Mouse (Mus musculus): ENCODE results near the gene Pde11a.
"Not testable (repeated sequence)": the region's sequence is repeated elsewhere in the genome, so short reads cannot be mapped to it uniquely, and the experiment has no call there.

Pde11a gene

DNA sequence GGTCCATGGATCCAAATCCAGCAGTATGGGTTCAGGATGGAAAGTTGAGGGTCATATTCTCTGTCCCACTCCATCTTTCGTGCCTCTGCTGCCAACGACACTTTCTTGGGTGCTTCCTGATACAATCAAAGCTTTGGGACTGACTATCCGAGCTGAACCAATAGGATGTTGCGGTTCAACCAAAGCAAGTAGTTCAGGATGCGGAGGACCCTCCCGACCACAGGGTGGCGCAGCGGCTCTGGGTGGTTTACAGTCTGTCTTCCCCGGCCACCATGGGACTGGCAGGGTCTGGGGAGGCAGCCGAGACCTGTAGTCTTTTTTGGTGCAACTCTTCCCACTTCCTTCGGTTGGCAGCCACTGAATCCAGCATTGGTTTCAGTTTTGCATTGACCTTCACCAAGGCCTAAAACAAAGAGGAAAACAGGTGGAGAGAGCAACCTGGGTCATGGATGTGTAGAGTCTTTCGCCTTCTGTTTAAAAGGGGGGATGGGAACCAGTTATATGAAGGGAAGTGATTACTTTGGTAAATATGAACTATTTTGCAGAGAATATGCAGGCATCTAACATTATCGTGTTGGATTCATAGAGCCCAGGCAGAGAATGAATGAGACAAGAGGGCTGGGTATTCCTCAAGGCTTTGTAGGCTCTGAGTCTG, 347.6 kb downstream of the Pde11a start:
- peak; percentile 30 to 51 for DNase-seq (ENCODE audit: low spot score in 2 of 2)

DNA sequence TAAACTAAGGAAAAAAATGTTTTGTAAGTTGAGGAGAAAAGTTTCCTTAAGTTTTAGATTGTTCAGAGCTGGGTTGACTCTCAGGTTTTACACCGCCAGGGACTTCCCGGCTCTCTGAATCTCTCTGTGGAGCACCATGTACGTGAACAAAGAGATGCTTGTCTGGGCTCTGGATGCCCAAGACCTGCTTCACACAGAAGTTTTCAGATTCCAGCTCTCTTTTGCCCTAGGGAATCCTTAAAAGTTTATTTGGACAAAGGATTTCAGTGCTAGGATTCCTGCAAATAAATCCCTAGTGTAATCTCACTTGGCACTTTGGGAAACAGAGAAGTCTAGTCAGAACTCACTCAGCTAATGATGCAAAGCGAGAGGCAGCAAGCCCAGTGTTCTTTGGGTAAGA, 348.9 kb downstream of the Pde11a start:
- no peak for DNase-seq (ENCODE audit: low spot score in 2 of 2)

DNA sequence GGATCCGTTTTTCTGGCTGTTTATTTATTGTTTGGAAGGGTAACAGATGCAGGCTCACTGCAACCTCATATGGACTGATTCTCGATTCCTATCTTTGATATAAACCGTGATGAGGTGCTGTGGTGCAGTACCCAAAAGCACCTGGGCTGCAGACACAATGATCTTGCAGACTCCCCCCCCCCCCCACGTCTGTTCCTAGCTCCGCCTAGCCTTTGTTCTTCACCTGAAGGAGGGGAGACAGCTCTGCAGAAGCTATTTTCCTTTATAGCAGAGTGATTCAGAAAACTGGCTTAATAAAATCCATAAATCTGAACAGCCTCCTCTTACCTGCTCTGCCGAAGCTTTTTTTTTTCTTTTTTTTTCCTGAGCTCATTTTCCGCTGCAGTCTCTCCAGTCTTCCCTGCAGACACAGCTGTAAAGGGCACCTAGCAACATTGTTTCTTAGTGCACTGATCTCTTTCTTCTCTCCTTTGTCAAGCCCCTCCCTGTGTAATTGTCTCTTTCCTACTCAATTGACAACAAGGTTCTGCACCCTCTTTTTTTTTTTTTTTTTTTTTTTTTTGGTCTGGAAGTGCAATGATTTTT, 349.7 kb downstream of the Pde11a start:
- no peak for DNase-seq (ENCODE audit: low spot score in 2 of 2)

DNA sequence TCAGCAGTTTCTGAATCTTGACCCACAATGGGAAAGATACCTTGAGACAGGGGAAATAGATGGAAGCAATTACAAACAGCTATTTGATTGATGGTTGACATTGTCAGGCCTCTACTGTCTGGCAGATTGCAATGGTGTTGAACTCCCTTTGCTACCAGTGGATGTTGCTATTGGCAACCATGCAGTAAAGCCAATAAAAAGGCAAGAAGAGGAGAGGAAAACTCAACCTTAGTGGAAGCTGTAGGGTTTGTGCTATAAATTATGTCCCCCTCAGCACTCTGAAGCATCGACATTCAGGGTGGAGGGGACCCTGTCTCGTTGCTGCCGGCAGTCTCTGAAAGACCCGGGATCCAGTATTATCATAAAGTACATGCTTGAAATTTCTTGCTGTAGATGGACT, 350.2 kb downstream of the Pde11a start:
- no peak for DNase-seq (ENCODE audit: low spot score in 2 of 2)

GRCm38 (mm10) chr2:75987739-75988138, 350.8 kb downstream of the Pde11a start:
- no peak for DNase-seq (ENCODE audit: low spot score in 2 of 2)

DNA sequence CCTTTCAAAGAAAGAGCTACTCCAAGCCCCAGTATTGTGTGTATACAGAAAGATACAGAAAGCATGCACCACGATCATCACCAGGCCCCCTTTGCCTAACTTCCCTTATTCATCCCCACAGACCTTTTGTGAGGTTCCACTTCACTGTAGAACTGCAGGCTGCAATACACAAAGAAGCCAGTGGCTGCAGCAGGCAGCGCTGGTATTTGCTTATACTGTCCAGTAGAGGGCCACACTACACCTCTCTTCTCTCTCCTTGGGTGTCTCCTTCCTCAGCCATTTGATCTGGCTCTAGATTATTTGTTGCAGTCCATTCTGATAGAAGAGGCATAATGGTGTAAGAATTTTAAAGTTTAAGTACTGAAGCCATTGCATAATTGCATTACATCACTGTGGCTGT, 353.4 kb downstream of the Pde11a start:
- DNase-seq (ENCODE audit: low spot score in 2 of 2): peak; percentile 24 to 54

DNA sequence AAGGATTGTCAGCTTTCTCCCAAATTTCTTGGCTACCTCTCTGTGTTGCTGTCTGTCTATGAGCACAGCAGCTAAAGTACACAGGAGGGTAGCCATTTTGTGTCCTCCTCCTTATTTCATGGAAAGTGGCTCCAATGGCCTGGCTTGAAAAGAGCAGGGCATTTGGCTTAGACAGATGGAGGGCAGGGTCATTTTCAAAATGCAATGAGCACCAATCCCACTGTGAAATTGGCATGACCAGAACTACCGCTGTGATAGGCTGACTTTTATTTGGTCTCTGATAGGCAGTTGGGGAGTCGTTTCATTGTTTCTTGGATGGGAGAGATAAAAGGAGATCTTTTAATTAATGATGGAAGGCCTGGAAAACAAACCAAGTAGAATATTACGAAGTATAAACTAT, 354.7 kb downstream of the Pde11a start:
- DNase-seq (ENCODE audit: low spot score in 2 of 2): no peak

DNA sequence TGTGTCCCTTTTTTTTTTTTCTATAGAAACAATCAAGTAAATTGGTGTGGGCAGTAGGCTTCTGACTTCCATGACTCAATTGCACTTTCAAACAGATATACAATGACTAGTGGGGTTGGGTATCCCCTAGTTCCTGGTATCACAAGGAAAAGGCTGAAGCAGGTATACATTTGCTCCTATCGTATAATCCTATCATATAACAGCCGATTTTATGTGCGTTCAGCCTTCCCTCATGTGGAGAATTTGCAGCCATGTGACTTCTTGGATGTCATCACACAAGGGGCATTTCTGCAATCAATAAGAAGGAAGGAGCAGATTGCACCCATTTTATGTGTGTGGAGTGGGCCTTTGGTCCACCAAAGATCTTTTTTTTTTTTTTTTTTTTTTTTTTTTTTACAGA, 355.5 kb downstream of the Pde11a start:
- DNase-seq (ENCODE audit: low spot score in 2 of 2): no peak

GRCm38 (mm10) chr2:75982626-75983025, 355.9 kb downstream of the Pde11a start:
- no peak for DNase-seq (ENCODE audit: low spot score in 2 of 2)

DNA sequence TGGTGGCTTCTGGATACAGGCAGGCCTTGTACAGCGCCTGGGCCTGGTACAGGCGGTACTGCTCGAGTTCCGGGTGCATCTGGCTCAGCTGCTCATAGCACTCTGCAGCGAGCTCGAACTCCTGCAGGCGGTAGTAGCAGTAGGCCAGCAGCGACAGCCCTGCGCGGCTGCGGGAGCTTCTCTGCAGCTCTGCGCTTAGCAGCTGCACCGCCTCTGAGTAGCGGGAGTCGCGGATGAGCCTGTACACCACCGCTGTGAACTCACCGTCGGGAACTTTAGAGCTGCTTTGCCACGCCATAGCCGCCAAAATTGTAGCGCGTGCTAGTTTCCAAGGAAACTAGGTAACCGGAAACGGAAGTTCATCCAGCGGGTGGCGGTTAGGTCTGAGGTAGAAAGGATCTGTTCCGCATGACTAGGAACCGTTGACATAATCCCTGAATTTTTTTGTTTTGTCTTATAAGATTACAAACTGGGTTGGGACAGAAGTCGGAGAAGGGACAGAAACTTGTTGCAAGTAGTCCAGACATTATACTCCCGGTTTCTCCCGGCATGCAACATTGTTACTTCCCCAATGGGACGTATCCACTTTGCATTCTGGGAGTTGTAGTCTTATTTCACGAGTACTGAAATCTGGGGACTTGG, 357.0 kb downstream of the Pde11a start, which contains the start of gene Ttc30a1:
TSS of gene Ttc30a1 (minus strand) at position 528 of the 642 bp plus-strand sequence.
- peak; percentile 73 to 74 for DNase-seq (ENCODE audit: low spot score in 2 of 2)

DNA sequence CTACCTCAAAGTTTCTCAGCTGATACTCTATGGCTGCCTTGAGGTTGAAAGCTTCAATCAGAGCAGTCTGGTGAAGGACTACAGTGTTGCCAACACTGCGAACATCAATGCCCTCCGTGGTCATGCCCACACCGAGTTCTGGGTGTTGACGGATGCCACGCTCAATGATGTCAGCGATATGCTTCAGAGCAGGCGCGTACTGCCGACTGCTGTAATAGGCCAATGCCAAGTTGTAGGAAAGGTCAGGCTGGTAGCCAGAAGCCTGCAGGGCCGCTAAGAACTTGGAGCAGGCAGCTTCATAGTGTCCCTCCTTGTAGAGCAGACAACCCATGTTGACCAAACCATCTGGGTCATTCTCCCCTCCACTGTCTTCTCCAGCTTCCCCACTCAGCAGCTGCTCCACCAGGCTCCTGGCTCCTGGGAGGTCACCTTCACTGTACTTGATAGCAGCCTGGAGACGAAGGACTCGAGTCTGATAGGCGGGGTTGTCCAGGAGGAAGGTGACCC, 357.6 kb downstream of the Pde11a start:
- not testable (repeated sequence) for DNase-seq (ENCODE audit: low spot score in 2 of 2)

DNA sequence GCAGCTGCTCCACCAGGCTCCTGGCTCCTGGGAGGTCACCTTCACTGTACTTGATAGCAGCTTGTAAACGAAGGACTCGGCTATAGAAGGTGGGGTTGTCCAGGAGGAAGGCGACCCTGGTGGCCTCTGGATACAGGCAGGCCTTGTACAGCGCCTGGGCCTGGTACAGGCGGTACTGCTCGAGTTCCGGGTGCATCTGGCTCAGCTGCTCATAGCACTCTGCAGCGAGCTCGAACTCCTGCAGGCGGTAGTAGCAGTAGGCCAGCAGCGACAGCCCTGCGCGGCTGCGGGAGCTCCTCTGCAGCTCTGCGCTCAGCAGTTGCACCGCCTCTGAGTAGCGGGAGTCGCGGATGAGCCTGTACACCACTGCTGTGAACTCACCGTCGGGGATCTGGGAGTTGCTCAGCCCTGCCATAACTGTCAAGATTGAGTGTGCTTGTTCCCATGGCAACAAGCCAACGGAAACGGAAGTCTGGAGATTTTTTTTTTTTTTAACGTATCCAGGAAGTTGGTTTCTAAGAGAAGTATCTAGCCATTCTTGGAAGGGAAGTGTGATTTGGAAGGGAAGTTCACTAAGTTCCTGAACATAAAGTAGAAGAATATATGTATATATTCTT, 360.7 kb downstream of the Pde11a start, which contains the start of gene Ttc30a2:
TSS of gene Ttc30a2 (minus strand) at position 419 of the 617 bp plus-strand sequence.
- not testable (repeated sequence) for DNase-seq (ENCODE audit: low spot score in 2 of 2)

DNA sequence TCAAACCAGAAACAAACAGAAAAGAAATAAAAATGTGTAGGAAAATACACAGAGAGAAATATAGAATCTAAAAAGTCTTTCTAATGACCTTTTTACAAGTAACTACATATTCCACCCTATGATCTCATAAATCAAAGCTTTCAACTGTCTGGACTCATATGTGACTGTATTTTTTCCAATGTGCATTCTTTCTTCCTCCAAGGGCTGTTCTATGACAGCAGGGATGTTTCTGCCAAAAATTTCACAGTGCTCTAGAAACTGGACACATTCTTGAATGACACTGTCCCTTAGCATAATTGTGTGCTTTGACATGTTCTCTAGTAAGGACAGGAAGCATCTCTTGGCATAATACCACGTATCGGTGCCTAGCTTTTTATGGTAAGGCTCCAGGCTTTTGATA, 362.5 kb downstream of the Pde11a start:
- not testable (repeated sequence) for DNase-seq (ENCODE audit: low spot score in 2 of 2)

GRCm38 (mm10) chr2:75974131-75974530, 364.4 kb downstream of the Pde11a start:
- no peak for DNase-seq (ENCODE audit: low spot score in 2 of 2)

GRCm38 (mm10) chr2:75964972-75965371, 373.6 kb downstream of the Pde11a start:
- DNase-seq (ENCODE audit: low spot score in 2 of 2): peak; percentile 31 to 47

GRCm38 (mm10) chr2:75964512-75964911, 374.1 kb downstream of the Pde11a start:
- peak; percentile 39 to 61 for DNase-seq (ENCODE audit: low spot score in 2 of 2)

DNA sequence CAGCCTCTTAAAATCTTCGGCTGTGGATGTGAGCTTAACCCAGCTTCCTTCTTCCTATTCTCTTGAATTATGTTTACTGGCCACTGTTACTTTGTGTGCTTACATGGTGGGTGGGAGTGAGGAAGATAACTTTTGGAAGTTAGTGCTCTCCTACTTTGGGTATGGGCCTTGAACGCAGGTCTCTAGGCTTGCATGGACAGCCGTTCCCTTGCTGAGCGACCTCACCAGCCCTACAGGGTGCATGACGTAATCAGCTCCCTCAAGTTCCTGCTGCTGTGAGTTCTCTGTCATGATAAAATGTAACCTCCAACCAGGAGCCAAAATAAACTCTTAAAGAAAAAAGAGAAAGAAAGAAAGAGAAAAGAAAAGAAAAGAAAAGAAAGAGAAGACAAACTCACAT, 374.5 kb downstream of the Pde11a start:
- DNase-seq (ENCODE audit: low spot score in 2 of 2): no peak

DNA sequence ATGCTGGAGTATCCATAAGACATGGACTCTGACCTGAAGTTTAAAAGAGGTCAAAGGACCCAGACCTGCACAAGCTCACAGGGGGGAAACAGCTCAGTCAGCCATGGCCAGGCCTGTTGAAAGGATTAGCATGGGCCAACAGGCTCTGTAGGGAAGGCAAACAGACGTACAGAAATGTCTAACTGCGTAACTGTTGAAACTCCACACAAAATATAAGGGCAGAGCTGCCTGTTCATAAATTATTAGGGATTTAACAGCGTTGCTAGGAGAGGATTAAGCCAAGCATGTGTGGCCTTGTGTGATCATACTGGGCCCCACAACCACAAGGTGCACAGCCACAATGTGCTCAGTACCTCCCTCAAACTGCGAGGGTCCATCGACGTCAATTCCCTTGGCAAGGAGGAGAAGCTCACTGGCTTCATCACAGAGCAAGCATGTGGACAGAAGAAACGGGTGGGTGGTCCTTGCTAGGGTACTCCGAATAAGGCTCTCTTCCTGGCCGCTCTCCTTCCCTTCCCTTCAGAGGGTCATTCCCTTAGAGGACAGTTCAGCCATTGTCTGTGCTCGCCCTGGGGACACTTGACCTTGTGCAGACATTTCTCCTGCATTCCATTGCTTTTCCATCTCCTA, 375.2 kb downstream of the Pde11a start:
- no peak for DNase-seq (ENCODE audit: low spot score in 2 of 2)

DNA sequence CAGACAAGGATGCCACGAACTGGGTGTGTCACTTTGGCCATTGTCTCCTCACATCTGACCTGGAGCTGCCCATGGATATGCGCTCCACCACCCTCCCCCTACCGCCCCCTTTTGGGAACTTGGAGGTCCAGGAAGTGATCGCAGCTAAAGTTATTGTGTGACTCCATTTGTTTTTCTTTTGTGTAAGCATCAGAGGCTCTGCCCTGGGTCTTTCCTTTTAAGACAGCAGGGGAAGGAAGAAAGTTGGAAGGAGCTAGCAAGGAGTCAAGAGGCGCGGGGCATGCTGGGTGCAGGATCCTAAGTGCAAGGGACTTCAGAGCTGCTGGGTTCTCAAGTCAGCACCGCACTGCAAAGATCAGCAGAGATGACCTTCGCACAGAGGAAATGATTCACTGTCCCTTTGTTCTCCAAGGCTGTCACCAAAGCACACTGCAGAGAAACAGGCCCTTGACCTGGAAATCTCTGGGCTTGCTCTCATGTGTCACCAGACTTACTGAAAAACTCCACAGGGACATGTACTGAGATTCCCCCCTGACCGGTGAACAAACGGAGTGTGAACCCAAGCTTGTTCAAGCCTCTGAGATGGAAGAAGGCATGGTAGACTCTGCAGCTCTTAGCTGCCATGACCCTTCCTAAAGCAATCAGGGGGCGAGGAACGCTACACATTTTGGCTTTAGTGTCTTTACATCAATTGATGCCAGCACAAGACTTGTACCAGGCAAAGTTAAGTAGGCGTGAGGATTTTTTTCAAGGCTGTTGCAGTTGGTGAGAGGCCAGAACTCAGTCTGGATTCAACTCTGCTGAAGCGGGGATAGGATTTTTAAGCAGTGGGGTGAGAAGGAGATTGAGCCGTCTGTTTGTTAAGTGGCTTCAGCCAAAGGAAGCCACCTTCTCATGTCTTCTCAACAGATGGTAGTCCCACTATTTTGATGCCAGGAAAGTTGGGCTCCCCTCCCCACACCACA, 377.9 kb downstream of the Pde11a start:
- no peak for DNase-seq (ENCODE audit: low spot score in 2 of 2)

DNA sequence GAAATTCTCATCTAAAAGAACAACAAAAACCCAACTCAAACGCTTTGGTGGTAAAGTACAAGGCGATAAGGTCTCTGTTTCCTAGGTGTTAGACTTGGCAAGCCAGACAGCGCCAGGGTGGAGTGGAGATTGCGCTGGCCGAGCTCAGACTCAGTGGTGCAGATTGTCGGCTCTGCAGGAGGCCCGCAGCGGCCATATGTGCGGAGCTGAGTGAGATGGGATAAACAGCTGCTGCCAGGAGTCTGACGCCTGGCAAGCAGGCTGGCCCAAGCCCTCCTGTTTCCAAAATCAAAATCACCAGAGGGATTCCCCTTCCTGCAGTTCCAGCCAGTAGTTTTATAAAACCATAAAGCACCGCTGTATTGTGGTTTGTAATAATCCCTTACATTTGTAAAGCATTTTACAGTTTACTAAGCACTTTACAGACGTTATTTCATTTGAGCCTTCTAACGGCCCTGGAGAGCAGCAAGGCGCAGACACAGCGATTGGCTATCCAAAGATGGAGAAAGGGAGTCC, 378.7 kb downstream of the Pde11a start:
- DNase-seq (ENCODE audit: low spot score in 2 of 2): peak in 1 of 2 experiments; percentile 6

Measured in urinary bladder, postnatal 36 days (tissue).